Mouse (Mus musculus) spleen, adult 2 months (tissue): ENCODE data around the gene Grip1.

Source experiments
- CTCF ChIP-seq: fragments of 200-500 bp; IDR thresholded peaks from 2 replicates; pipeline ENCODE4 v1.5.1; 2011; ENCODE audit warnings: mild to moderate bottlenecking, inconsistent platforms; ENCODE audit not compliant: insufficient read depth, insufficient read length, insufficient replicate concordance; ENCODE audit errors: extremely low read depth
- POLR2A ChIP-seq: fragments of 200-500 bp; IDR thresholded peaks from 2 replicates; pipeline ENCODE4 v1.6.1; 2011; ENCODE audit warnings: low read depth, low read length, inconsistent platforms

GRCm38 (mm10) chr10:119612034-119612433, 158.4 kb downstream of the Grip1 start:
- no peak for TF ChIP-seq CTCF
- TF ChIP-seq POLR2A = no peak
